Mouse (Mus musculus) left cerebral cortex, adult 8-10 months (tissue): Measurements from ENCODE around the gene Klhl20. TPM values are rescaled to one million over a fixed set of nuclear protein-coding genes. Genes with fewer than 3 reads are reported as not detected.
A peak's percentile ranks its signal among the peaks of the same experiment; 100 is the strongest.
"Not testable (repeated sequence)": the region's sequence is repeated elsewhere in the genome, so short reads cannot be mapped to it uniquely, and the experiment has no call there.

ENCODE experiments used
- DNase-seq, 2 experiments: peaks; one replicate each; pipeline ENCODE4 v3.0.0; 2022; ENCODE audit warnings: low spot score in 2 of 2
- total RNA-seq, 4 experiments: library from RNA; stranded (reverse); gene quantifications; 2 replicates each; pipeline ENCODE4 v1.2.4; 2022

The Klhl20 gene
- total RNA-seq = 10 to 100 TPM; 16.5 to 19.5 (median 17.6) TPM

DNA sequence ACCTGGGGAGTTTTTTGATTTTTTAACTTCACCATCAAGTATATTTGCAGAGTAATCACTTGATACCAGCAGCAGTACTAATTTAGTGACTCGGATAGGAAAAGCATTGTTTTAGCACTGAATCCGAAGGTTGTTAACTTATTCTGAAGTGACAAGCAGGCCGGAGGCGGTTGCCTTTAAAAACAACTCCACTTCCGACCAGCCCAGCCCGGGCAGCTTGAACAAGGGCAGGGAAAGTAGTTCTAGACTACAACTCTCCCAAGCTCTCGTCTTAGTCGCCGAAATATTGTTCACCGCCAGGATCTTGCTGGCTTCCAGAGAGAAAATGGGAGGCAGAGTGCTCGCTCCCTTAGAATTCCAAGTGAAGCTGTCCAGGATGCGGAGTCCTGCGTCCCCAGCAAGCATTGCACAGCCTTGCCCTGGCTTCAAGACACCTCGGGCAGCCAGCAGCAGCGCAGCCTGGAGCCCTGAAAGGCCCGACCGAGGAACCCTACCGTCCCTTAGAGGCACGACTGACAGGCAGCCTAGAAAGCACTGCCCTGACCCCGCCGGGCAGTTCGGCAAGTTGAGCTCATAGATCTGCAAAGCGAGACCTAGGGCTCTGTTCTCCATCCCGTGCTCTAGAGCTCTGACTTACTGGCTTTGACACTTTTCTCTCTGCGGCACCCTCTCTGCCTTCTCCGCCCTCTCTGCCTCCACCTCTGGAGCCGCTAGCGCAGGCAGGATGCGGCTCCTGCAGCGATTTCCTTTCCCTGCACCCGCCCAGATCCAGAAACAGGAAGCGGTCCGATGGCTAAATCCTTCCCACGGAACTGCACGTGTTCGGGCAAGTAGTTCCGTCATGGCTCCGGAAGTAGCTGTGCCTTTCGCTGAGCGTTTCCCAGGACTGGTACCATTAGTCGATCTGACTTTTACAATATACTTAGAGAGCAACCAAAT lies at the start of gene Klhl20:
Gene Klhl20 (minus strand): TSS at position 786 of the 939 bp plus-strand sequence.
- DNase-seq = peak; percentile 83 to 99

DNA sequence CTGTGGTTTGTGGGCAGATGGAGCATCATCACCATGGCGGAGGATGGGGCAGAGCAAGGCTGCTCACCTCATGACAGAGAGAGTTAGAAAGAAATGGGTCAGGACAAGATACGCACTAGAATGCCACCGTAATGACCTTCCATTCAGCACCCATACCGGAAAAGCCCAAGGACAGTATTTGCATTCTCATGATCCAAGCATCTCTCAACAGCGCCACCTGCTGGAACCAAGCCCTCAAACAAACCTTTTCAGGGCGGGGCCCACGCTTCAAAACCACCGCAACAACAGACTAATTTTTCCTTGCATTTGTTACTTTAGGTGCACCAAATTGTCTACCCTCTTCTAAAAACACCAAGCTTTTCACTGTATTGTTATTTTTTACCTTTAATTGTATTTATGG lies 49.4 kb upstream of the Klhl20 start:
- DNase-seq = peak in 1 of 2 experiments; percentile 39

DNA sequence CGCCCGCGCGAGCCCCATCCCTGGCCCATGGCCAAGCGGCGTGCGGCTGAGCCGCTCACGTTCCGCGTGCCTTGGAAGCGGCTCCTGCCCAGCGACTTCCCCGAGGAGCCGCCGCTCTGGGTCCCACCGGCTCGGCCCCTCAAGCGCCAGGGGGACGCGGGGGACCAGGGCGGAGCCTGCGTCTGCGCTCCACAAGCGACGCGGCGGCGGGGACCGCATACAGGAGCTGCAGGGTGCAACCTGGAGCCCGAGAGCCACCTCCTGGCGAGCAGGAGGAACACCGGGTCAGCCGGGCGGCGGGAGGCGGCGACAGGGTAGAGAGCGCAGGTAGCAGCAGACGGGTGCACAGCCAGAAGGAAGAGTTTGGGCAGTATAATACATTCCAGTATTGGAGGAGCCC lies 39.3 kb upstream of the Klhl20 start:
- DNase-seq = peak; percentile 45 to 57

DNA sequence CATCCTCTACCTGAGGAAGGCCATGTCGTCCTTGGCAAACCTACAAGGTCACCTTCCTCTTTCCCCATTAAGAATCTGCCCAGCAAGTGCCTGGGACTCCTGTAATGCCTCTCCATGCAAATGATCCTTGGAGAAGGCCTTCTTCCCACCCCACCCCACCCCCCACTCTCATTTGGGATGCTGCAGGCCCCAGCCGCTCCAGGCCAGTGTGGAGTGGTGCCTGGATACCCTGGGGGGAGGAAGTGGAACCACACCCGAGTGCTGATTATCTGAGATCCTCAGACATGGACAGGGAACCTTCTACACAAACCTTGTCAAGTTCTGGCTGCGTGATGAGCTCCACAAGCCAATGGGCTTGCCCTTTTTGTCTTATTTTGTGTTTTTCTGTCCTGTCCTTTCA lies 29.0 kb upstream of the Klhl20 start:
- no peak for DNase-seq

DNA sequence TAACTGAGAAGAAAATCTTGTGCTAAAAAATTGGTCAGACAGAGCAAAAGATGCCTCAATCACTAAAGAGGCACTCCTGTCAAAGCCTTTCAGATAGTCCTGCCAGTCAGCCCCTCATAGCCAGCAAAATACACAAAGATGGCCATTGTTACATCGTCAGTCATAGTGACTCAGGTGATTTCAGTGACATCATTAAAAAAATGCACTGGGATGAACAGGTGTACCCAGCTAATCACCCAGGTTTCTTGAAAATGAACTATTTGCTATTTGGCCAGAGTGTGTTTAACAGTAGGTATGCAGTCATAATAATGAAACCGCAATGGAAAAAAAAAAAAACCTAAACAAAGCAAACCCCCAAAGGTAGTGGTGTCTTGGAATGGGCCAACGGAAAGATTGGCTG lies 27.9 kb upstream of the Klhl20 start, which contains the start of gene Tex50:
Gene Tex50 (minus strand): TSS at position 101 of the 400 bp plus-strand sequence.
- no peak for DNase-seq

DNA sequence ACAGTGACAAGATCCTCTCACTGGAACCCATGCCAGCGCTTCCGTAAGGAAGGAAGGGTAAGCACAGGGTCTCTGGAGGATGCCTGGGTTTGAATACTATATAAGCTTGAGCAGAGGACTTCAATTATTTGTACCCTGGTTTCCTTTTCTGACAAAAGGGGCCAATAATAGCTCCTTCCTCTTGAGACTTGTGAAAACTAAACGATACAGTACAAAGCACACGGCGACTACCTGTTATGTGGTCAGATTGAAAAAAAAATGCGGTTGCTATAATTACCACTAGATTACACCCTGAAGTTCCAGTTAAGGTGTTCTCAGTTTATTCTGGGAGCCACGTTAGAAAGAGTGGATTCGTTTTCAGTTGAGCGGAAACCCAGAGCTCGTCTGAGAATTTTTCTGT lies 25.2 kb upstream of the Klhl20 start:
- DNase-seq = no peak

DNA sequence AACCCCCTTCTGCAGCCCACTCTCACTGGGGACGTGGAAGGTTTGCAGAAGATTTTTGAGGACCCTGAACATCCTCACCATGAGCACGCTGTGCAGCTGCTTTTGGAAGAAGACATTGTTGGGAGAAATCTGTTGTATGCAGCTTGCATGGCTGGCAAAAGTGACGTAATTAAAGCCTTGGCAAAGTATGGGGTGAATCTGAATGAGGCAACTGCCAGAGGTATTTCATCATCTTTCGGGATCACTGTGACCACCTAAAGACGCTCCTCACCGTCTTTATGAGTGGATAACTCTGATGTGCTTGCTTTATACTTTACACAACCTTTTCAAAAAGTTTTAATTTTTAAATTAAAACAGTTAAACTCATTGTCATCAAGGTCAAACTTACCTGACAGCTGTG lies 19.8 kb upstream of the Klhl20 start:
- DNase-seq = no peak

DNA sequence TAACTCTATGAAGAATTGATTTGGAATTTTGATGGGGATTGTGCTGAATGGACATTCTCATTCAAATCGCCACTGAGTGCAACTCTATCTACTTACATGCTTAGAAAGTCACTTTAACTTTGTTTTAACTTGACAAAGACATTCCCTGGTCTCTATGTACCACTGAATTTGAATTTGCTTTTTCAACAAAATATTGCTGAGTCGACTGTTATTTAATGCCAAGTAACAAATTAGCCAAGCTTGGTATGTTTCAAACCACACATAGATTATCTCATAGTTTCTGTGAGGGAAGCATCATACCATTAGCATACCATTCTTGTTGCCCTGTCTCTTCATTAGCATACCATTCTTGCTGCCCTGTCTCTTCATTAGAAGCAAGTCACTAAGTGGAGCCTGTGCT lies 16.6 kb upstream of the Klhl20 start:
- no peak for DNase-seq

DNA sequence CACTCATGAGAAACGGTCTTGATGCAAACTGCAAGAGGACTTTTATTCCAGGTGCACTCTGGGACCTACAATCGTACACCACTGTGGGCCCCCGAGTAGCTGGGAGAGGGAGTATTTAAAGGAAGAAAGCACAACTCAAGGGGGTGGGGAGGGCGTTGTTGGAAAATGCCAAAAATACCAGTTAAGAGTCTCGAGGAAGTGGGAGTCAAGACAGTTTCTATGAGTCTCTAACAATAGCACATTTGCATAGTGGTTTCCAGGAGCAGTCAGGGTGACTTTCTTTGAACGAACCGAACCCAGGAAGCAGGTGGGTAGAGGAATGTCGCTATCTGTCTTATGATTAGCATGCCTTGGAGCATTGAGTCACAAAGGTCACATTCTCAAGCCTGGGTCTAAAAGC lies 14.3 kb upstream of the Klhl20 start:
- not testable (repeated sequence) for DNase-seq

DNA sequence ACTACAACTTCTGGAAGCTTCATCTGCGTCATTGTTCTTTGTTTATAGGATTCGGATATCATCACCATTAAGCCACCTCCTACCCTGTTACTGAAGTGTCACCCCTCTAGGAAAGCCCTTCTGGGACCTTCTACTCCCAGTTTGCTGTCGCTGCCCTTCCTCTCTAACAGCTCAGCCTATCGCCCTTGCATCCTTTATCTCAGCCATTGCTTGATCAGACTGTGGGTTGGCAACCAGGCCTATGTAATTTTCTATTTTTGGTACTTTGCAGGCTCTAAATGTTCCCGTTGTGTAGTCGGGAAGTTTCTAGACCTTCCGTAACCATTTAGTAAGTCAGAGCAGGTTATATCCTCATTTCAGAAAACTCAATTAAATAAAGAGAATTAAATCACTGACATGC lies 11.9 kb upstream of the Klhl20 start:
- DNase-seq = no peak

DNA sequence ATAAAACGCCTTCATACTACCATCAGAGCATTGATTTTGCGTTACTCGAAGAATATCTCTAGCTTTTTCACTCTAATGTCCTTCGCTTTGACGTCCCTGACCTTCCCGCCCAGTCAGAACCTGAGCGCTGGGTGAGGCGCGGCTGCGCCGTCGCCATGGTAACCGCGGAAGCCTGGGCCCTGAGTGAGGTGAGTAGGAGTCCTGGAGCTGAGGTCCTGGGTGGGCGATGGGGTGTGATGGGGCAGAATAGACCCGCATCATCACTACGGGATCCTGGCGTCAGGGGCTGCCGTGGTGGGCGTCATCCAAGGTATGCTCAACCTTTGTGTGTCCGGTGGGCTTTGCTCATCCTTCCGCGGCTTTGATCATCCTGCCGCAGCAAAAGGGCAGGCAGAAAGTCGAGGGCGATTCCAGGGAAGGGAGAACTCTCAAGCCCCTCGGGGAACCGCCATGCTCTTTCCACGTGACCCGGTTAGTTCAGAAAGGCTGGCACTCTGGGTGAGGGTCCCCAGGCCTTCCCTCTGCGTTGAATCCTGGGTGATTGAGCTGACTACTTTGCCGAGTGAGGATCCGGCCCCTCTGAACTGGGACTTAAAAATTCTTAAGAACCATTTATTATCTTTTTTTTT lies 11.3 kb upstream of the Klhl20 start, which contains the start of gene Ankrd45:
Gene Ankrd45 (plus strand): TSS at position 161 of the 629 bp plus-strand sequence.
- peak; percentile 60 to 69 for DNase-seq

DNA sequence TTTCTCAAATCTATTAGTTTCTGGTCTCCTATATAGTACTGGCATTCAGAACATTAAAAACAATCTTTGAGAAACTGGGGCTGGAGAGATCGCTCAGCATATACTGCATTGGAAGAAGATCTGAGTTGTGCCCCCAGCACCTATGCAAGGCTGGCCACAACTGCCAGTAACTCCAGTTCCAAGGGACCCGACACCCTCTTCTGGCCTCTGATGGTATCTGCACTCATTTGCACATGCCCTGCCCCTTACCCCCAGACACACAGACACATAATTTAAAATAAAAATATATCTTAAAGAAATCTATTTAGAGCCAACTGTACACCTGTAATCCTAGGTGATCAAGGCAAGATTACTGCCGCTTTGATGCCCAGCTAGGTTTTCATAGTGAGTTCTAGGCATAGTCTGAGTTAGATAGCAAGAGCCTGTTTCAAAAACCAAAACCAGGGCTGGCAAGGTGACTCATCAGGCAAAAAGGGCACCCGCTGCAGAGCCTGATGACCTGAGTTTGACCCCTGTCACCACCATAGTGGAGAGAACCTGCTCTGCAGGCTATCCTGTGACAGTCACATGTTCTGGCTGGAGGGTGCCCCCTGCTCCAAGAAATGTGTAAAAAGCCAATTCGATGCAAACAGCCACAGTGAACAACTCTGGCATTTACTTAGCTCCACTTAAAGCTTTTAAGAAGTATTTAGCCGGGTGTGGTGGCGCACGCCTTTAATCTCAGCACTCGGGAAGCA lies 8.9 kb upstream of the Klhl20 start:
- no peak for DNase-seq

DNA sequence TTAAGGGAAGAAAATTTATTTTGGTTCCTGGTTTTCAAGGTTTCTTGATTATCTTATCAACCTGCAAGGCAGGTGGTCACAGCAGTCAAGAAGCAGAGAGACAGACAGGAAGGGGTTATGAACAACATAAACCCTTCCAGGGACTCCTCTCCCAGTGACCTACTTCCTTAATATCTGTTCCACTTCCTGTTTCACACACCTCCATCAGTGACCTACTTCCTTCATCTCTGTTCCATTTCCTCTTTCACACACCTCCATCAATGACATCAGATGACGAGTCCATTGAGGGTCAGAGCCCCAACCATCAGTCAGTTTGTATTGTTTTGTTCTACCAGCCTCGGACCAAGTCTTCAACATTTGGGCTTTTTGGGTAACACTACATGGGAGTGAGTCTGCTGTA lies 8.2 kb upstream of the Klhl20 start:
- no peak for DNase-seq

DNA sequence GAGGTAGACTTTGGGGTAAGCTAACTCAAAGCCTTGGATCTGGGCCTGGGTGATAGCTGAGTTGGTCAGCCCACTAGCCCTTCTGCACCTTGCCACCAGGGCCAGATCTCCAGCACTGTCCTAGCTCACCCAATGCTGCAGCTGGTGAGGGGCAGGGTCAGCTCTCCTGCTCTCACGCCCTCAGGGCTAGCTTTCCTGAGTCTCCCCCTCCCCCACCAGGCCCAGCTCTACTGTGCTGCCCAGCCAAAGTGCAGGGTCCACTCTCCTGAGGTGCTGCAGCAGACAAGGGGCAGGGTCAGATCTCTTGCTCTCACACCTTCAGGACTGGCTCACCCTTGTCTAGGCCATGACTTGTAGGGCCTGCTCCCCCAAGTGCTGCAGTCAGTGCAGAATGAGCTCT lies 4.8 kb downstream of the Klhl20 start:
- no peak for DNase-seq

DNA sequence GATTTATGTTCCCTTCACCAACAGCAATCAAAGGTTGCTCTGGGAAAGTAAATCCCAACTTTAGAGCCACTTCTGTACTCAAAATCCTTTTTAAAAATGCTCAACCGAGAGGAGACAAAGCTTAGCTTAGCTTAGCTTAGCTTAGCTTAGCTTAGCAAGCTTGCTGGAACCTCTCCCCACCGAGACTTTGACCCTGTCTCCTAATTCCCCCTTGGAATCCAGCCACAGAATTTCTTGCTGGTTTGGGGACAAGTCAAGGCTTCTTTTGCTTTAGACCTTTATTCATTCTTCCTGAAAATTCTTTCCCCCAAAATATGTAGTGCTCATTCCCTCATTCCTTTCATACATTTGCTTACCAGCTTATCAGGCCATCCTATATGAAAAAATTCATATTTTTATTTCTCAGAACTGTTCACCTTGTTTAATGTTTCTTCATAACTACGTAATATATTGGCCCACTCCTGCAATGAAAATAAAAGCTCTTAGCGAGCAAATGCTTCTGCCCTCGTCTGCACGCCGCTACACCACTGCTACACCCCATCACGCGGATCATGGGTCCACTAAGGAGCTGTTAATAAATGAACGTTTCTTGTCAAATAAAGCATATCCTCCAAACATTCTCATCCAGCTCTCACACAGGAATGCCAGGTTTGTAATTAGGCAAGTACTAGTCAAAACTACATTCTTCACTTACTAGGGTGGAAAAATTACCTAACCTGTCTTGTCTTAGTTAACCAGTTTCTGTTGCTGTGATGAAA lies 8.5 kb downstream of the Klhl20 start:
- no peak for DNase-seq

DNA sequence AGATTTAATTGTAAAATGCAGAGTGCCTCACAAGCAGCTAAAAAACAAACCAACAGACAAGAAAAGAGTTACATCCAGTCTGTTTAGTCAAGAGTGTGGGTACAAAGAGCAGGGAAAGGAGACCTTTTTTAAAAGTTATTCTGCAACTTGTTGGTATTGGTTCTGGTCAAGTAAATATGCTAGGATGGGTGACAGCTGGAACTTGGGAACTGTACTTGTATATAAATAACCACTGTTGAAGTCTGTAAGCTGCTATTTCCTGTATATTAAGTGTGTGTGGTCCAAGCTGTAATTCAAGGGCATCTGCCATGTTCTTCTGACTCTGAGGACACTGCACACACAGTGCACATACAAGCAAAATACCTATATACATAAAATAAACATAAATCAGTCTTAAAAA lies 16.7 kb downstream of the Klhl20 start:
- DNase-seq = no peak

DNA sequence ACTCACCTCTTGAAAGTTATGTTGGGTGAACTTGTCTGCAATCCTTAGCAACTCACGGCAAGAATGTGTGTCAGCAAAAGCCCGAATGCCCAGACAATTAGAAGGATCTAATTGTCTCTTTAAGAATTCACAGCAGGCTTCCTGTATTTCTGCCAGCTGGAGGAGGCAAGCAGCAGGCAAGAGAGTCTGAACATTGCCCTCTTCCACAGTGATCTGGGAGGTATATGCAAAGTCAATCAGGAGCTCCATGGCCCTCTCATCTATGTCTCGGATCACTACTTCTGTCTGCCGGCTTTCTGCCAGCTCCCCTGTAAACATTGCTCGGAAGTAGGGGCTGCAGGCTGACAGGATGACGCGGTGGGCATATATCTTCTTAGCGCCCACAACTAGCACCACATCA lies 22.1 kb downstream of the Klhl20 start:
- no peak for DNase-seq

DNA sequence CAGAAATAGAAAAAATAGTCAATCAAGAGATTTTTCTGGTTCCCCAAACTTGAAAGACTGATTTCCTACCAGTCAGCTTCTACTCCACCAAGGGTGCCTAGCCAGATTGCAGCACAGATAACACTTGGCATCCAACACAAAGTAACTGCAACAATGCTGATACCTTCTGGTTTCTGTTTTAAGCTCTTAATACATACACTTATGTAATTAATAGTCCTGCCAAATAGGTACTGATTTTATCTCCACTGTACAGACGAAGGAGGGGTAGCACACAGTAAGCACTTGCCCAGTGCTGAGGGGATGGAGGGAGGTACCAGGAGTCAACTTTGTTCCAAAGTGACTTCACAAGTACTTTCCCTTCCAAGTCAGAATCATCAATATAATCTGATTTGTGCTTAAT lies 27.5 kb downstream of the Klhl20 start:
- no peak for DNase-seq

DNA sequence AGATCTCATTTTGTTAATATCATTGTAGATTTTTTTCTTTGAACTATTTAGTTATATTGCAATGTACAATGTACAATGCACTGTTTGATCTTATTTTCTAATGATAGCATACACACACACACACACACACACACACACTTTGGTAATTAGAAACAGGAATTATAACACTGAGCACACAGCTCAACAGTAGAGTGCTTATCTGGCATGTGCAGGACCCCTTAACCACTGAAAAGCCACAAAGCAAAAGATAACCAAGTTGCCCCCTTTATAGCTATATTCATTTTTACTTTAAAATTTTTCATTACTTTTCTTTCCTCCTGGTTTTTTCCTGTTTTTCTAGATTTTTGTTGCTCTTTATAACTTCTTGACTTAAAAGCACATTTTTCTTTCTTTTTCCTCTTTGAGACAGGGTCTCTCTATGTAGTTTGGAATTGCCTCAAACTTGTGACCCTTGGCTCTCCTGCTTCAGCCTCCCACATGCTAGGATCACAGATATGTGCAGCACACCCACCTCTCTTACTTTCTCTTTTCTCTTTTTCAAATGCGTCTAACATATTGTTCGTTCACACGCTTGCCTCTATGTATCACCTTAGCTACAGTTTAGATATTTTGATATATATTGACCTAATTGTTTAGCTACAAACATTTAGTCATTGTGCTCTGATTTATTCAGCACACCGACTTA lies 31.4 kb downstream of the Klhl20 start:
- DNase-seq = no peak

DNA sequence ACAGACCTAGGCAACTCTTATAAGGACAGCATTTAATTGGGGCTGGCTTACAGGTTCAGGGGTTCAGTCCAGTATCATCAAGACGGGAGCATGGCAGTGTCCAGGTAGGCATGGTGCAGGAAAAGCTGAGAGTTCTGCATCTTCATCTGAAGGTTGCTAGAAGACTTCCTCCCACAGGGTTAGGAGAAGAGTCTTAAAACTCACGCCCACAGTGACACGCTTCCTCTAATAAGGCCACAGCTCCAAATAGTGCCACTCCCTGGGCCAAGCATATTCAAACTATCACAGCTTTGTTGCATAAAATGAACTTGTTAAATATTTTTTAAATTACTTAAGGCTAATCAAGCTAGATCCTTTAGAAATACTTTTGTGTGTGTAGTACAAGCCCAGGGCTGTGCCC lies 54.1 kb downstream of the Klhl20 start:
- DNase-seq = no peak

DNA sequence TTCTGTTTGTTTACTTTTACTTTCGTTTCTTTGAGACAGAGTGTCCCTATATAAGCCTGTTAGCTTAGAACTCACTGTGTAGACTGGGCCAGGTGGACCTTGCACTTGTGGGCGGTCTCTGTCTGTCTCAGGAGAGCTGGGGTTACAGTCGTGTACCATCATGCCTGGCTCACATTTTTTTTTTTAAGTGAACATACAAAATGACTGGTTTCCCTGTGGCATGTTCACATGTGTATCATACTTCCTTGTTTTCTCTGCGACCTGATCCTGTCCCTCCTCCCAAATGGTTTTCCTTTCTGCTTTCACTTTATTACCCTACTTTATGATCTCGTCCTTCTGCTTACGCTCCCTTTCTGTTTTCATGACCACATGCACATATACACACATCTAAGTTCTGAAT lies 55.1 kb downstream of the Klhl20 start:
- no peak for DNase-seq
